Mouse (Mus musculus) ES-Bruce4 (cell line): ENCODE measurements around the gene Rnf5.

ENCODE experiments used
- CTCF ChIP-seq: IDR thresholded peaks from one replicate; pipeline ENCODE4 v1.8.1; 2011; ENCODE audit warnings: low read depth, low read length
- EP300 ChIP-seq: IDR thresholded peaks from 2 replicates; pipeline ENCODE4 v1.6.1; 2011; ENCODE audit warnings: low read depth, low read length; ENCODE audit not compliant: insufficient read depth
- POLR2A ChIP-seq: IDR thresholded peaks from one replicate; pipeline ENCODE4 v1.8.1; 2011; ENCODE audit warnings: low read length; ENCODE audit not compliant: insufficient read depth

DNA sequence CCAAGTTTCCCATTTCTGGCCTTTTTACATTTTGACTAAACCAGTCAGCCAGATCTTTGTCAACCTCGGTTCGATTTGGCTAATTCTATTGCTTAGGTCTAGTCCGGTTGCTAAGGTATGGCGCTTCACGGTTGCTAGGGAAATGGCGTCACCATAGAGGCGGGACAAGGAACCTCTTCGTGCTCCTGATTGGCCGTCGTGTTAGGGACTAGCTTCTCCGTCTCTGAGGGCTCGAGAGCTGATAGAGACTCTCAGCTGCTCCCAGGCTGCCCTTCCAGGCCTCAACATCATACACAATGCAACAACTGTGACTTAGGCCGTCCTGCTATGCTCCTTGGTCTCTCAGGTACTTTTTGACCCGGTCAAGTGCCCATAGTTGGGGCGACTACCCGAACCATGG, 41.1 kb upstream of the Rnf5 start, which contains the start of gene Fkbpl:
- TF ChIP-seq CTCF (no peak), EP300 (no peak), POLR2A (no peak)
